Mouse (Mus musculus) hematopoietic stem cell, adult 5-6 weeks (primary cell): Measurements from ENCODE around the gene Naxe. TPM values are rescaled to one million over a fixed set of nuclear protein-coding genes. Genes with fewer than 3 reads are reported as not detected.
A peak's percentile ranks its signal among the peaks of the same experiment; 100 is the strongest.

Experiments used
- ATAC-seq, 2 experiments: fragments of 125-278 bp in 1 of 2; replicated peaks in 1 of 2; 2 replicates each; pipeline ENCODE4 v1.8.0; 2016 to 2017; ENCODE audit warnings: inconsistent platforms in 2 of 2, mild to moderate bottlenecking in 2 of 2, moderate number of reproducible peaks in 2 of 2, low read depth in 1 of 2, moderate TSS enrichment in 1 of 2; ENCODE audit not compliant: low FRiP score in 2 of 2, poor library complexity in 2 of 2, severe bottlenecking in 2 of 2, insufficient read depth in 1 of 2, low TSS enrichment in 1 of 2
- total RNA-seq: library from RNA; stranded (forward); fragments of 172-1452, 232-1000 nt; gene quantifications from 2 replicates; pipeline ENCODE4 v1.2.3, GENCODE M21; 2017

Naxe gene
- 37.1 and 45.2 TPM in 2 replicates for total RNA-seq

GRCm38 (mm10) chr3:88057902-88058696 lies at the start of gene Naxe:
Naxe (minus strand) TSS chr3:88058495.
- peak; percentile 66 to 89 for ATAC-seq

- no peak for ATAC-seq
These were observed 47.8 kb upstream of the Naxe start for GRCm38 (mm10) chr3:88106126-88106525.

GRCm38 (mm10) chr3:88102611-88103010 lies 44.3 kb upstream of the Naxe start:
- peak; percentile 44 to 52; a peak in 3 of 4 replicates for ATAC-seq

GRCm38 (mm10) chr3:88102196-88102595 lies 43.9 kb upstream of the Naxe start:
- ATAC-seq, result no peak

- ATAC-seq, result no peak
These were observed 43.4 kb upstream of the Naxe start for GRCm38 (mm10) chr3:88101736-88102135.

- peak in 1 of 2 experiments; percentile 52; a peak in 2 of 4 replicates for ATAC-seq
These were observed 42.0 kb upstream of the Naxe start for GRCm38 (mm10) chr3:88100251-88100650.

- peak; percentile 29 to 54 for ATAC-seq
These were observed 39.4 kb upstream of the Naxe start for GRCm38 (mm10) chr3:88097666-88098065.

GRCm38 (mm10) chr3:88094126-88094525 lies 35.8 kb upstream of the Naxe start:
- no peak for ATAC-seq

GRCm38 (mm10) chr3:88090616-88091015 lies 32.3 kb upstream of the Naxe start:
- ATAC-seq, result no peak

- ATAC-seq, result no peak
These were observed 31.8 kb upstream of the Naxe start for GRCm38 (mm10) chr3:88090106-88090505.

- no peak for ATAC-seq
These were observed 29.4 kb upstream of the Naxe start for GRCm38 (mm10) chr3:88087688-88088087.

GRCm38 (mm10) chr3:88085459-88085858 lies 27.2 kb upstream of the Naxe start:
- ATAC-seq, result no peak

GRCm38 (mm10) chr3:88084001-88084400 lies 25.7 kb upstream of the Naxe start:
- no peak for ATAC-seq

- peak; percentile 24 to 34; a peak in 1 of 4 replicates for ATAC-seq
These were observed 24.4 kb upstream of the Naxe start for GRCm38 (mm10) chr3:88082663-88083062.

GRCm38 (mm10) chr3:88082224-88082618 lies 23.9 kb upstream of the Naxe start:
- no peak for ATAC-seq

- ATAC-seq, result peak; percentile 80 to 94
These were observed 23.3 kb upstream of the Naxe start, which contains the start of gene Iqgap3 for GRCm38 (mm10) chr3:88081345-88082223. Iqgap3 (plus strand) TSS chr3:88081971.

- no peak for ATAC-seq
These were observed 19.9 kb upstream of the Naxe start, which contains the start of gene Ttc24 for GRCm38 (mm10) chr3:88078204-88078603. Ttc24 (minus strand) TSS chr3:88078304.

GRCm38 (mm10) chr3:88077441-88077840 lies 19.1 kb upstream of the Naxe start:
- ATAC-seq, result peak in 1 of 2 experiments; percentile 31; a peak in 2 of 4 replicates
